Mouse (Mus musculus) ES-Bruce4 (cell line): Measurements from ENCODE around the gene Spata13.

Experiments used
- CTCF ChIP-seq: IDR thresholded peaks from one replicate; pipeline ENCODE4 v1.8.1; 2011; ENCODE audit warnings: low read depth, low read length
- EP300 ChIP-seq: IDR thresholded peaks from 2 replicates; pipeline ENCODE4 v1.6.1; 2011; ENCODE audit warnings: low read depth, low read length; ENCODE audit not compliant: insufficient read depth
- POLR2A ChIP-seq: IDR thresholded peaks from one replicate; pipeline ENCODE4 v1.8.1; 2011; ENCODE audit warnings: low read length; ENCODE audit not compliant: insufficient read depth

- TF ChIP-seq CTCF = no peak
- no peak for TF ChIP-seq EP300
- no peak for TF ChIP-seq POLR2A
These were observed 4.4 kb downstream of the Spata13 start for GRCm38 (mm10) chr14:60638159-60638558.
